Mouse (Mus musculus): ENCODE results near the gene Crot. TPM values are rescaled to one million over a fixed set of nuclear protein-coding genes. Genes with fewer than 3 reads are reported as not detected.
A peak's percentile ranks its signal among the peaks of the same experiment; 100 is the strongest.
"Not testable (repeated sequence)": the region's sequence is repeated elsewhere in the genome, so short reads cannot be mapped to it uniquely, and the experiment has no call there.

The Crot gene
- total RNA-seq, 1 experiment from 2014 or later: 44.1 TPM

GRCm38 (mm10) chr5:8999108-8999507, 2.0 kb upstream of the Crot start:
- no peak for ATAC-seq (replicated peaks; ENCODE audit: low read depth, poor library complexity, severe bottlenecking)

GRCm38 (mm10) chr5:8997513-8997895, 380 bp upstream of the Crot start:
- ATAC-seq (replicated peaks; ENCODE audit: low read depth, poor library complexity, severe bottlenecking): no peak

GRCm38 (mm10) chr5:8995966-8996685, 998 bp downstream of the Crot start:
- peak; percentile 30 for ATAC-seq (replicated peaks; ENCODE audit: low read depth, poor library complexity, severe bottlenecking)

GRCm38 (mm10) chr5:8991626-8992025, 5.5 kb downstream of the Crot start:
- no peak for ATAC-seq (replicated peaks; ENCODE audit: low read depth, poor library complexity, severe bottlenecking)

GRCm38 (mm10) chr5:8990526-8990925, 6.6 kb downstream of the Crot start:
- no peak for ATAC-seq (replicated peaks; ENCODE audit: low read depth, poor library complexity, severe bottlenecking)

- ATAC-seq (replicated peaks; ENCODE audit: low read depth, poor library complexity, severe bottlenecking): no peak
Measured at GRCm38 (mm10) chr5:8987925-8988324, 9.2 kb downstream of the Crot start.

GRCm38 (mm10) chr5:8985470-8985869, 11.7 kb downstream of the Crot start:
- no peak for ATAC-seq (replicated peaks; ENCODE audit: low read depth, poor library complexity, severe bottlenecking)

- no peak for ATAC-seq (replicated peaks; ENCODE audit: low read depth, poor library complexity, severe bottlenecking)
Measured at GRCm38 (mm10) chr5:8974721-8975120, 22.4 kb downstream of the Crot start.

GRCm38 (mm10) chr5:8972355-8972754, 24.8 kb downstream of the Crot start:
- ATAC-seq (replicated peaks; ENCODE audit: low read depth, poor library complexity, severe bottlenecking): no peak

GRCm38 (mm10) chr5:8970694-8971093, 26.4 kb downstream of the Crot start:
- no peak for ATAC-seq (replicated peaks; ENCODE audit: low read depth, poor library complexity, severe bottlenecking)

- ATAC-seq (replicated peaks; ENCODE audit: low read depth, poor library complexity, severe bottlenecking): peak; percentile 57
Measured at GRCm38 (mm10) chr5:8964487-8964886, 32.6 kb downstream of the Crot start.

GRCm38 (mm10) chr5:8960534-8960933, 36.6 kb downstream of the Crot start:
- no peak for ATAC-seq (replicated peaks; ENCODE audit: low read depth, poor library complexity, severe bottlenecking)

GRCm38 (mm10) chr5:8955544-8955943, 41.6 kb downstream of the Crot start:
- no peak for ATAC-seq (replicated peaks; ENCODE audit: low read depth, poor library complexity, severe bottlenecking)

- peak; percentile 70 for ATAC-seq (replicated peaks; ENCODE audit: low read depth, poor library complexity, severe bottlenecking)
Measured at GRCm38 (mm10) chr5:8953660-8954059, 43.5 kb downstream of the Crot start.

GRCm38 (mm10) chr5:8947423-8948110, 49.6 kb downstream of the Crot start:
- no peak for ATAC-seq (replicated peaks; ENCODE audit: low read depth, poor library complexity, severe bottlenecking)

GRCm38 (mm10) chr5:8943836-8944235, 53.3 kb downstream of the Crot start:
- peak; percentile 99 for ATAC-seq (replicated peaks; ENCODE audit: low read depth, poor library complexity, severe bottlenecking)

GRCm38 (mm10) chr5:8941266-8941665, 55.9 kb downstream of the Crot start:
- not testable (repeated sequence) for ATAC-seq (replicated peaks; ENCODE audit: low read depth, poor library complexity, severe bottlenecking)

GRCm38 (mm10) chr5:8937965-8938364, 59.2 kb downstream of the Crot start:
- peak; percentile 79 for ATAC-seq (replicated peaks; ENCODE audit: low read depth, poor library complexity, severe bottlenecking)

- no peak for ATAC-seq (replicated peaks; ENCODE audit: low read depth, poor library complexity, severe bottlenecking)
Measured at GRCm38 (mm10) chr5:8928440-8928839, 68.7 kb downstream of the Crot start.

- peak; percentile 98 for ATAC-seq (replicated peaks; ENCODE audit: low read depth, poor library complexity, severe bottlenecking)
Measured at GRCm38 (mm10) chr5:8917069-8917468, 80.1 kb downstream of the Crot start.

GRCm38 (mm10) chr5:8916400-8916799, 80.7 kb downstream of the Crot start:
- ATAC-seq (replicated peaks; ENCODE audit: low read depth, poor library complexity, severe bottlenecking): peak; percentile 38; the same call in 1 of the 2 replicates

Data from common myeloid progenitor, adult 5-6 weeks (primary cell).